Mouse (Mus musculus): ENCODE data around the gene Rtn4rl1.

Rtn4rl1 gene

GRCm38 (mm10) chr11:75296406-75297005 is 102.9 kb downstream of the Rtn4rl1 start:
- peak in 1 of 2 experiments; percentile 58 for DNase-seq (ENCODE audit: low spot score in 2 of 2)

GRCm38 (mm10) chr11:75297631-75298030 is 104.0 kb downstream of the Rtn4rl1 start:
- DNase-seq (ENCODE audit: low spot score in 2 of 2), result no peak

DNA sequence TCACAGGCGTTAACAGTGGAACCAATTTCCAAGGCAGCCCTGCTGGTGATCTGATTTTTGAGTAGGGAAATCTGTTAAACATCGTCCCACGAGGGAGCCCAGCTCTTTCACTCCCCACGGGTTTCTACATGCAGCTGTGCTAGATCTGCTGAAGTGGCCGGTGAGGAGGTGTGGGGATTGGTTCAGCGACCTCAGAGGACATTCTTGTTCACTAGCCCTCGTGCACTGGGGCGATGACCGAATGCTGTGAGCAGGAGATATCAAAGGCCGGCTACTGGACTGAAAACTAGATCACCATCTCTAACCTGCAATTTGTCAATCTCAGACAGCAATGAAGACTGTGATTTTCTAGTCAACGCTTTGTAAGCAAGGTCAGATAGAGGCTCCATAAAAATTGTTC is 104.9 kb downstream of the Rtn4rl1 start:
- no peak for DNase-seq (ENCODE audit: low spot score in 2 of 2)

GRCm38 (mm10) chr11:75299786-75300185 is 106.2 kb downstream of the Rtn4rl1 start:
- no peak for DNase-seq (ENCODE audit: low spot score in 2 of 2)

DNA sequence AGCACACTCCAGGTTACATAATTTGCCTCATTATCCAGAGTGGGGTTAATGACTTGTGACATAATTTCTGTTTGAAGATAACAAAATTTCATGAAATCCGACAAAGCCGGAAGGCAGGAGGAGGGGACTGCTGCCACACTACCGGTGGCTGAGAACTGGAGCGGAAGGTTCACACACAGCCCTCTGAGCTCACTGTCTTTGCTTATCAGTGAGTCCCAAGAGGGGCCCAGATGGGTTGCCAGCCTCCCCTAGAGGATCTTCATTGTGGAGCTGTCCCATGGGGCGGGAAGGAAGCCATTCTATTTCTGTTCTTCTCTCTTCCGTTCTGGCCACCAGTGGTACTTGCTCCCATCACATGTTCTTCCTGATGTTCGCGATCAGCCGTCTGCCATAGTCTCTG is 107.4 kb downstream of the Rtn4rl1 start:
- no peak for DNase-seq (ENCODE audit: low spot score in 2 of 2)

- no peak for DNase-seq (ENCODE audit: low spot score in 2 of 2)
These were observed 111.2 kb downstream of the Rtn4rl1 start for GRCm38 (mm10) chr11:75304797-75305196.

GRCm38 (mm10) chr11:75308650-75309049 is 115.1 kb downstream of the Rtn4rl1 start:
- DNase-seq (ENCODE audit: low spot score in 2 of 2), result no peak

DNA sequence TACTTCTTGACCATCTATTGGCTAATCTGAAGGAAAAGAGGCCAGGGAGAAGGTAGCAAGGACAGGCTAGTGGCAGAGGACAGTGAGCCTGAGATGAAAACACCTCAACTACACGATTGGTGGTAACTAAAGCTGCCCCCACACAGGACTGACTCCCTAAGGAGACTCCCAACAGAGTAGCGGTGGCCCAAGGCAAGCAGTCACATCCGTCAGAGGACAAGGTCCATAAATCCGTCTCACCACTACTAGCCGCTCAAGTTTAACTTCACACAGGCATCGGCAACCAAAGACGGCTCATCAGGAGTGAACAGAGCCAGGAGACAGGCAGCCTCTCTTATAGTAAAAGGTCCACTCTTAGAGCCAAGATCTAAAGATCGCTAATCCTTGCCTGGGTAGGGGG is 117.2 kb downstream of the Rtn4rl1 start:
- DNase-seq (ENCODE audit: low spot score in 2 of 2), result no peak

- no peak for DNase-seq (ENCODE audit: low spot score in 2 of 2)
These were observed 118.2 kb downstream of the Rtn4rl1 start for GRCm38 (mm10) chr11:75311751-75312150.

GRCm38 (mm10) chr11:75313834-75314233 is 120.3 kb downstream of the Rtn4rl1 start:
- DNase-seq (ENCODE audit: low spot score in 2 of 2), result no peak

Measured in frontal cortex, postnatal 36 days (tissue).